Mouse (Mus musculus) cerebellum, adult 18-20 months (tissue): ENCODE results near the gene Slc38a1.
A peak's percentile ranks its signal among the peaks of the same experiment; 100 is the strongest.

Experiments used
- DNase-seq, 2 experiments: peaks; one replicate each; pipeline ENCODE4 v3.0.0; 2021

The Slc38a1 gene

DNA sequence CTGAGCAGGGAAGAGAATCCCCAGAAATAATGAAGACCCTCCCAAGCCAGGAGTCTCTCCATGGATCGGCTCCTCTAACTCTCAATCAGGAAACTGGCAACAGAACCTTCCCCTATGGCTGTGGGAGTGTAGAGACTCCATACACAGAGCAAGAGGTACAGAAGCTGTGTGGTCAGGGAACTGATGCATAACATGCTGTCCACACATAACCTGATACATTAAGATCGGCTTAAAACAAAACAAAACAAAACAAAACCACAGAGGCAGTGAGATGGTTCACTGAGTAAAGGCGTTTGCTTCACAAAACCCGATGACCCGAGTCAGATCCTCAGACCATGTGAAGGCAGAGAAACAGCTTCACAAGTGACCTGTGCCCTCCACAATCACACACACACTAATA, 35.3 kb downstream of the Slc38a1 start:
- DNase-seq = no peak

DNA sequence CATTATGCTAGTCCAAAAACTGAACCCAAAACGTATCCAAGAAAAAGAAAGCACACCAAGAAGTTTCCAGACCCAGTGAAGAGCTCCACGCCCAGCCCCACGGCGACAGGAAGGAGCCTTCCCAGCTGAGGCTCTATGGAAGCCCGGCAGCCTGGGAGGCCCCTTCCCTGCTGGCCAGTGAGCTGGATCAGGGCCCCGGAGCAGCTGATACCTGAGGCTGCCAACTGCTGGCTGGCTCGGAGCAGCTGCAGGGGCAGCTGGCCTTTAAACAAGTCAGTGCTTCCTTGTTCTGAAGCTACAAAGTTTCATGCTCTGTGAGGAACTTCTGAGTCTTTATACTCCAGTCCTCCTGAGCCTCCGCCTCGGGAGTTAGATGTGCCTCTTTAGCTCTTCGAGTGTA, 38.4 kb downstream of the Slc38a1 start:
- DNase-seq = peak; percentile 35 to 43

DNA sequence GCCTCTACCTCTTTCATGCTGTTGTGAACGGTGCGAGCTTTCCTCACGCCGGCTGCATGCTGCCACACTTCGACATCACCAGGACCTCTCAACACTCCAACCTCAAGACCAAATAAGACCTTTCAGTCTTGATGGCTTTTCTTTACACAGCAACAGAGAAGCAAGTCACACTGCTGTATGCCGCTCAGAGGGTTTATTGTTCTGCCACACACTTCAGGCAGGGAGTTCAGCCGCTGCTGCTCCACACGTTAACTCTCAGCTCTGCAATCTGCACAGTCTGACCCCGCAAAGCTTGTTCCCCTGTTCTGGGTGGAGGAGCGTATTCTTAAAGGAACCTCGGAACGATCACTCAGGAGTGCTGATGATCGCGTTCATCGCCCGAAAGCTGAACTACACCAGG, 40.7 kb downstream of the Slc38a1 start:
- no peak for DNase-seq

DNA sequence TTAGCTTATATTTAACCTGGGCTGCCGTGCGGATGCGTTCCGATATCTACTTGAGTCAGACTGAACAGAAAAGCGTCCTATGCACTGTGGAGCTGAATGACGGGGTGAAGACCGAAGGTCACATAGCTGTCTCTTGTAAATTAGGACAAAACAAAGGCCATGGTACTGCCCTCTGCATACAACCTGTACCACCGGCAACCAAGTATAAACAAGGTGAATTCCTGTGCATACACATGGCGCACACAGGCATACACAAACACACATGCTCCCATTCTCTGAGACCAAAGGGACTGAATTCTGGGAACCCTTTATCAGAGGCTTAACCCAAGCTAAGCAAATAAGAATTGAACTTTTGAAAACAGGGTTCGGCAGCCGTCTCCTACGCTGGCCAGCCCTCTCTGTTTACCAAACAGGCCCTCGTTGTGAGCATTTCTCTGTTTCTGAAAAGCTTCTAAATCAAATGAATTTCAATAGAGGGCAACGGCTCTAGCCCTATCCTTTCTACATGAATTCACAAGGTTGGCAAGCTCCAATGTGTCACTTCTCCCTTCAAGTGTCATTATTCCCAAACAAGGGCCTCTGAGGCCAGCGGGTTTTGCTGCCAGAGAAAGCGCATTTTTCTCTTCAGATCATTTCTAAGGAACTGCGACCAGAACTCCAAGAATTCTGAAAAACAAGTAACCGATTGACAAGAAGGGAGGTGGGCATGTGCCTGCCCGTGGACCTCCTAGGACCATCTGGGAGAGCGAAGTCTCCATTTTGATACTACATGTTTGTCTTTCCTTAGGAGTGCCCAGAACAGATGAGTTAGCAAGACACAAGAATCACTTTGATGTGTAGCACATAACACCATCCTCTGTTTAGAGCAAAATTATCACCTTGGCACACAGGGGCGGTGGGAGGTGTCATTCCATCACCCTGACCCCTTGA, 42.6 kb downstream of the Slc38a1 start:
- peak in 1 of 2 experiments; percentile 22 for DNase-seq

DNA sequence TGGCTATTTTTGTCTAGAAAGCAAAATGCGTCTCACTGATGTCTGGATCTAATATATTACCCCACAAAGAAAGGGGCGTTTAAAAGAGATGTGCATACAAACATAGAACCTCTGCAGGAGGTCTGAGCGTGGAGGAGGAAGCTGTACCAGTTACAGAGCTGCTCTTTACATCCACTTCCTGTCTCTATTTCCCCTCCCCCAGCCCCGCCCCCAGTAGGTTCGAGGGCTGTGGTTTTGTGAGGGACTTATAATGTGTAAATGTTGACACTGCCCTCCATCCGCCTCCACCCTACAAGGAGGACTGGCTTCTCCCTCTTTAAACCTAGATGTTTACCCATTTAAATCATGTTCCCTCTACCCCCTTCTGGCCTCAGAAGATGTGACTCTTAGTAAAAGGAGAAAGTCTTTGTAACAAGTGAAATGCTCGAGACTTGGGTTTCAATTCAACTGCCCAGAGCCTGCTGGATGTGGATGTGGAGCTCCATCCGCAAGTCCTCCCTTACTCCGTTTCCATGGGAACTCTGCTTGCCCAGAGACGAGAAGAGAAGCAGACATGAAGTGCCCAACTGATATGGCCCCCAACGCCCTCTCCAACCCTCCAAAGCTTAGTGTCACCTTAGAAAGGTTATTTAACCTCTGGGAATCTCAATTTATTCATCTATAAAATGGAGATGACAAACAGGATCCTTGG, 43.7 kb downstream of the Slc38a1 start:
- DNase-seq = no peak

DNA sequence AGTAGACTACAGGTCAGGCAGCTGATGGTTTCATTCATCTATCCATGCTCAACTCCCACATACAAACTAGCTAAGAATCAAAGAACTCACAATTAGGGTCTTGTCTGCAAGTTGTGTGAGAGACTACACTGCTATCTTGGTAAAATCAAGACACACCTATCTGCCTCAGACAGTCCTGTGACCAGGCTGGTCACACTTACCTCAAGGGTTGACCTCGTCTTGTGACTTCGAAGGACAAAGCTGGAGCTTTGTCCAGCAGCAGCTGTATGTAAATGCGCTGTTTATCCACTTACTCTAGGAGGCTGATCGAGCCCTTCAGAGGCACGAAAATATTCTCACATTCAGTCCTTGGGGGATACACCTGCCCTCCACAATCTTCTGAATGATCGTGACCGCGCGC, 45.6 kb downstream of the Slc38a1 start:
- DNase-seq = no peak

DNA sequence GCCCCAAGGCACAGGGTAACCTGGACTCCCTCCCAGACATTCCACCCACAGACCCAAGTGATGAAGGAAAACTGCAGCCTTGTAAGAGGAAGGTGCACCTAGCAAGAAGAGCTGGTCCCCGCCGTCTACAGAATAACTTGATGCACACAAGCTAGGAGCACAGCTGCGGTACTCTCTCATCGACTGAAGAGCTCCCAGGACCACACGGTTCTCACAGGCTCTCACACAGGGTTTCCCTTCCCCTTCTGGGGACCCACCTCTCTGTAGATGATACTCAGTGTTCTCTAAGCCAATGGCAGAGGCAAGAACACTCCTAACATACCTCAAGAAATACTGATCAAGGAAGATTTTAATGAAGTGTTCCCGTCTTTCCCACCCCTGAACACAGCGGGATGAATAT, 48.4 kb downstream of the Slc38a1 start:
- DNase-seq = no peak

DNA sequence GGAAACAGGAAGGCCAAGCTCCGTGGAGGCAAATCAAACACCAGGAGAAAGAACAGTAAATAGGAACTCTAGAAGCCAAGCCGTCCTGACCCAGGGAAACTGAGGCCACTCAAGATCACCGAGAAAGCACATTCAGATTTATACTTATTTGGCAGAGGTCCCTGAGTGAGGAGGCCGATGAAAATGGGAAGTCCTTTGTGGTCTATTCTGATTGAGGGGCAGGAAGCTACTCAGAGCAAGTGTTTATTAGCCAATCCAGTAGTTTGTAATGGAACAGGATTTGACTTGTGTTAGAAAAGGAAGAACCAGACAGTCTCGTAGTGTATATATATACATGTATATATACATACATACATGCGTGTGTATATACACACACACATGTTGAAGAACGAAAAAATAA, 48.8 kb downstream of the Slc38a1 start:
- no peak for DNase-seq

DNA sequence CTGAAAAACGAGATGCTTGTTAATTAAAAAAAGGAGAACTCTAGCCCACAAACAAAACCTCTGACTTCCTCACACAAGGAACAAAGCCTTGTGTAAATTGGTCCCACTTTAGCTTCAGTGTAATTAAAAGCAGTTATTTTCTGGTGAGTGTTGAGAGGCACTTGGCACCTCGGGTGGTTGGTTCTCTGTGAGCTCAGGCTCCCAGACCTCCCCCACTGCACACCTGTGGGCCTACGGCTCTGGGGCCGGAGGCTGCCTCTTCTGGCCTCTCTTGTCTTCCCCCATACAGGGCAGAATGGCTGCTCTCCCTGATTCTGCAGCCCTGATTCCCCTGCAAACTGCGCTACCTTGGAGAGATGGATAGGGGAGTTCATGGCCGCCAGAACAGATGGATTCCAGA, 49.3 kb downstream of the Slc38a1 start:
- no peak for DNase-seq

DNA sequence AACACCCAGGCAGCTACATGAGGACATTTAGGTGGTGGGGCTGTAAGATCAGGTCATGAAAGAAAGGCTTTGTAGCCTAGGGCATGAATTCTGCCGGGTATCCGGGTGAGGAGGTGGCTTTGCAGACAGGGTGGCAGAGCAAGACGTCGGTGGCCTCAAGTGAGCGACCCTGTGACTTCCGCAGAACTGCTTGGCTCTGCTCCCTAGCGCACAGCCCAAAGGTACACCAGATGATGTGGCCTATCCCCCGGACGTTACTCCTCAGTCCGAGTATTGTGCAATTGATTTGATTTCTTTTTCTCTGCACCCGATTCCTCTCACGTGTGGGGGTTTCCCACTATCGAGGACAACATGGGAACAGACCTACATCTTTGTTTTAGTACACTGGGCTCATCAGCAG, 49.7 kb downstream of the Slc38a1 start:
- DNase-seq = no peak

DNA sequence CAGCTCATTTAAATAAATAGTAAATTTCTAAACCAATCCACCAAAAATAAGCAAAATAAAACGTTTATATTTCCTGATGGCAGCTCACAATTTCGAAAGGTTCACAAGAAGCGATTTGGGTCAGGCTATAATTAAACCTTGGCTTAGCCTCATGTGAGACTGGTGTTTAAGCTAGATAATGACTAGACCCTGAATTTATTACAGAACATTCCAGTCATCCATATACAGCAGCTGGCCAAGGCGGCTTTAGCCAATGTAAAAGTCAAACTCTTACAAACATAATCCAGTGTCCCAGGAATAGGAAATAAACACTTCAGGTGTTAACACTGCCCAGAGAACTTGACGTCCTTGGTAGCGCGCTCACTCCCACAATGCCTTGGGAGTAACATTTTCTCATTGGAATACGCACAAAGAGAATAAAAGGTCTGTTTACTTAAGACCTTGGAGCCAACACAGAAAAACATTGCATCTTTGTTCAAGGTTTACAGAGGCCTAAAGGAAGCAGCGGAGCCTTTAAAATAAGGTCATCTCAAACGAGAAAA, 50.8 kb downstream of the Slc38a1 start:
- no peak for DNase-seq

DNA sequence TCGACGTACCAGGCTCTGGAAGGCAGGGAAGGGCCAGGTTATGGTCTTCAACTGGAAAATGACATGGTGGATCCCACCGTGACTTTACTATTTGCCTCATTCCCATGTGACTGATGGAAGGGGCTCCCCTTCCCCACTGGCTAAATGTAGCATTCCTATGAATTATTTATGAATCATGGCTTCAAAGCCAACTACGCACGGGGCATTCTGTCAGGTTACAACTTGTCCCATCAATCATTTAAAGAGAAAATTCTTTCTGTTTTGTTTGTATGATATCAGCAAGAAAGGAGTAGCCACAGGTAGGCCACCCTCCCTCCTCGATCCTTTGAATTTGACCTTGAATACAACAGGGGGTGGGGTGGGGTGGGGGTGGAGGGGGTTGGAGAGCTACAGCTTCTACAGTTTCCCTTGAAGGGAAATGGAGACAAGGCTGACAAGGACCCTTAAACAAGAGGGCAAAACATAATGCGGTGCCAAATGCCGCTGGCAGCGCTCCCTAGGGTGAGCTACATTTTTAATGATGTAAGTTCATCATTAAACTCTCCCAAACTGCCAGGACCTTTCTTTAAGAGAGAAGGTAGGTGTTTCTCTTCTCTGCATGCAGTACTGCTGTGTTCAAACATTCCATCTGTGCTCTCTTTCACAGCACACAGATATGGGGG, 53.6 kb downstream of the Slc38a1 start:
- no peak for DNase-seq

DNA sequence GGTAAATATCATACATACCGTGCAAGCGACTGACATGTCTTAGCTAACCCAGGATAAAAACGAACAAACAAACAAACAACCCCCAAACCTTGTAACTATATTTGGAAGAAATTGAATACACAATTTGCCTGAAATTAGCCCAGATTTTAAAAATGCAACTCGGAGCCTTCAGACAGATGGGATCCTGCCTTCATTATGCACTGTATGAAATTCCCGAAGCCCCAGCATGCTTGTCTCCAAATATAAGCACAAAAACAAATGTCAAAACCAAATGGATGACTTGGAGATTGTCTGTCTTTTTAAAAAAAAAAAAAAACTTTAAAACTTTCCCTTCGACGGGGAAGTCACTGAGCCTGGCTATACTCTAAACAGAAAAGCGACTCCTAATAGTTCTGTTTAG, 54.7 kb downstream of the Slc38a1 start:
- DNase-seq = no peak

DNA sequence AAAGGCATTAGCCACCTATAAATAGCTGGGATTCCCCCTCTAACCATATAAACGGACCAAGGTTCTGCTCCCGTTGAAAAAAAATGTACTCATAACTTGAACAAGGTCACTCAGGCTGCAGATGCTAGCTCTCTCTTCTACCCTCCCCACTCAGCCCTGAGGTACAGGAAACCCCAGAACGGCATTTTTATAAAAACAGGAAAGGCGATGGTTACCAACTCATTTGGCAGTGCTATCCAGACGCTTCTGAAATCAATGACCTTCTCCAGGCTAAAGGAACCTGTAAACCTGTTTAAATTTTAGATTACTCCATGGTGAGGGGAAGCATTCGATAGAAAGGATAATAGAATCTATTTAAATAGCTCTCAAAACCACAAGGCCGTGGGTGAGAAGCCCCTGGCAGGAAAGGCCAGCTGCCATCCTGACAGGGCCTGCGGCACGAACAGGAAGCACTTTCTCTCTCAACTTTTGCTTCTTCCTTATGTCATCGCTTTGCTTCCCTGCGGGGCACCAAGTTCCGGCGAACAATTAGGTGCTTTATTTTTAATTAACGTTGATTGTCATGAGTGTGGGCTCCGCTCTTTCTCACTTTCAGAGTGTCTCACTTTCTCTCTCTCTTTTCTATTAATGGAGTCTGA, 59.2 kb downstream of the Slc38a1 start:
- no peak for DNase-seq

DNA sequence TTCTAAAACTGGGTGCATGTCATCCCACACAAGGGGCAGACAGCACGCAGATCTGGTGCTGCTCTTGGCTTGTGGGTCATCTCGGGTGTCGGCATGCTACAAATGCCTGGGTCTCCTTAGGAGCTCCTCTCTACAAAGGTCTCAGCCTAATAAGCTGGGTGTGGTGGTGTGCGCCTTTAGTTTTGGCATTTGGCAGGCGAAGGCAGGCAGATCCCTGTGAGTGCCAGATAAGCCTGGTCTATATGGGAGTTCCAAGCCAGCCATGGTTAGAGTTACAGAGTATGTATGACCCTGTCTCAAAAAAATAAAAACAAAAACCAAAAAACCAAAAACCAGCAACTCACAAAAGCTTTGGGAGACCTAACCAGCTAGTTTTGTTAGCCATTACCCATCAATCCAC, 65.7 kb downstream of the Slc38a1 start:
- DNase-seq = no peak

DNA sequence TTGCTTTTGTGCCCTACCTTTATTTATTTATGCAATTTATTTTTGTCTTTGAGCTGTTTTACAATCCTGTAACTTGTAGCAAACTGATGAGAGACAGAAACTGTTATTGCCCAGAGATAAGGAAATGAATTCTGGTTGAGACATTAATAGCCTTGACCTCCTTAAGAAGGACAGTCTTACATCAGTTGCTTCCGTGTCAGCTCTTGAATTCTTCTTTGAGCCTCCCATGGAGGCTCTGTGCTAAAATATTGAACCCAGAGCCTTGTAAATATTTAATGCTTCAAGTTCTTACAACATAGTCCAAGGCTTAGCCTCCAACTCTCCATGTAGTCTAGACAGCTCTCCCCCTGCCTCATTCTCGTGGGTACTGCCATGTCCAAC, 73.7 kb downstream of the Slc38a1 start:
- DNase-seq = no peak

DNA sequence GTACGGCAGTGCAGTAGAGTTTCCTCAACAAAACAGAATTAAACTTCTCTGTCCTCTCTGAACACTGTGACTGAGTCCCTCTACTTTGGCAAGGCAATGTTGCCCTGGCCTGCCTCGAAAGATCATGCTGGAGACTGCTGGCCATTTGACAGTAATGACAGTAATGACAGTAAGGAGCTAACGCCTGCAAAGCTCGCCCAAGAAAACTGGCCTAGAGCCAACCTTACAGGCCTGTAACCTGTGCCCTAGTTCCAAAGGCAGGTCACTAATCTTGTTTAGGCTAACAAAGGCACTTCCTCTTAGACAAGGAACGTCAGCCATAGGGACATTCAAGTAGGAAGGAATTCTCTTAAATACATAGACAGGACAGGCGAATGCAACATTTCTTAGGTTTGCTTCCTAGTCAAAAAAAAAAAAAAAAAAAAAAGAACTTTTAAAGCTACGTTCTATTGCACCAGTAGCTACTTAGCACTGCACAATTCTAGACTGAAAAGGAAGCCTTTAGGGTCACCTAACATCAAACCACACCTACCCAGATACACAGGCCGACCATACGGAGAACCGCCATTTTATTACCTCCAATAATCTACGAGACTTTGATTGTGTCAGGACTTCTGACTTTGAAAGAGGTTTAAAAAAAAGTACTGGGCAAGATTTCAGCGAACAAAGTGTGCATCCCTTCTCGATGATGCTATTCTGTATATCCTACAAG, 74.3 kb downstream of the Slc38a1 start:
- no peak for DNase-seq

DNA sequence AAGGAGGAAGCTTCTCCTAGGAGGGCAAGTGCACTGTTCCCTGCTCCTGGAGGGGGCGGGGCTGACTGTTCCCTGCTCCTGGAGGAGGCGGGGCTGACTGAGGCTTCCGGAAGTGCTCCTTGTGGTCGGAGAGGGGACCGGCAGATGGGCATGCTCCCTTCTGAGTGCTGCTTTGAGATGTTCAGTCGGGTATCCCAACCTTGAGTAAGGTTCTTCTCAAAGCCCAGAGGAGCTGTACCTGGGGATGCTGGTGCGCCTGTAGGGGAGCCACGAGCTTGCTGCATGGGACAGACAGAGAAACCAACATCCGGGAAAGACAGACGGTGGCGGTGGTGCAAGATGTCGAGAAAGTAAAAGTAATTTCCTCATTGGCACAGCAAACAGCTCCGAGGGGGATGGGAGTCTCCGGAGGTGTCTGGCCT, 75.9 kb downstream of the Slc38a1 start:
- DNase-seq = no peak

DNA sequence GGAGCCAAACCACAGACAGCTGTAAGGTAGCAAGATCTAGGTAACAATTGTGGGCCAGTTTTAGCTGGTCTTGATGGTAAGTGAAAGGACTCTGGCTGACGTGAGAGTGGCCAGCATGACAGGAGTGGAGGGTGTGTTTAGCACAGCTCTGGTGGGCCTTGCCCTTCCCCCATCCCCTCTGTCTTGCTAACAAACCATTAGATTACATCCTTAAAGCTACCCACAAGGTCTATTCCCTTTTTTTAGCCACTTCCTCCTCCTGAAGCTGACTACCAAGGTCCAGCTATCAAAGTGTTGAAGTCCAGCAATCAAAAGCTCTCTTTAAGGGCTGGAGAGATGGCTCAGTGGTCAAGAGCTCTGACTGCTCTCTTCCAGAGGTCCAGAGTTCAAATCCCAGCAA, 78.9 kb downstream of the Slc38a1 start:
- DNase-seq = no peak

DNA sequence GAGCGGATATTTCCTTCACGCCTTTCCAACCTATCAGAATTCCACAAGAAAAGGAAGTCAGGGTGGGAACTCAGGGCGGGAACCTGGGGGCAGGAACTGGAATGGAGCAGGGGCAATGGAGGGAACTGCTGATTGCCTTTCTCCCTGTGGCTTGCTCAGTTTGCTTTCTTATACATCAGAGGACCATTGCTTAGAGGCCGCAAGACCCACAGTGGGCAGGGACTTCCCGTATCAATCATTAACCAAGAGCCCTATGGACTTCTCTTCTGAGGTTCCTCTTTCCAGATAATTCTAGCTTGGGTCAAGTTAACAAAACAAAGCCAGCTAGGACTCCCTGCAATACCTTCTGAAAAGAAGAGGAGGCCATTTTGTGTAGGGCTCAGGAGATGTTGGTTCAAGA, 80.2 kb downstream of the Slc38a1 start:
- no peak for DNase-seq

DNA sequence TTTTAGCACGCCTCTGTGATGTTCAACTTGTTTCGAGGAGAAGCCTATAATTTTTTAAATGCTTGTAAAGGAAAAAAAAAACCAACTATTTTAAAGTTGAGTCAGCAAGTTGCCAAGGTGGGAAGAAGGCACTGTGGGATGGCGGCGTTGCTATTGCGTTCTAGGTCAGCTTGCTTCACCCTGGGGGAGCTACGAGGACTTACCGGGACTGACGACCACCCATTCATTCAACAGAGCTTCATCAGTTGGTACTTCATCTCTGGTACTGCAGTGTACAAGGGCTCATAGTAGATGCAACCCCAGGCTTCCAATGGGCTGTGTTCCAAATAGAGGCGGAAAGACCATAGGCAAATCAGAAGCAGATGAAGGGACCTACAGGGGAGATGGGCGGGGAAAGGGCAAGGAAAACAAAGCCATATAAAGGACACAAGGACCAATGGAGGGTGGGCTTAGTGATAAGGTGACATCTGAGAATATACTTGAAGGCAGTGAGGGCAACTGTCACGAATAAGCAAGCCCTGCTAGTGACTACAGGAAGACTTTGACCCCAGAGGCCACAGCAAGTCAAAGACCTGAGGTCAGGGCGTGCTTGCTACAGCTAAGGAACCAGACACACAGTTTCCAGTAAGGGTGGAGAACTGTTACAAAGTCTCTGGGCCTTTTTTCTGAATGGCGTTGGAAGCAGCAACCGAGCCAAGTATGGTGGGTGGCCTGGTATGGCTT, 82.0 kb downstream of the Slc38a1 start:
- no peak for DNase-seq
